Mouse (Mus musculus): ENCODE results near the gene Paqr5. TPM values are rescaled to one million over a fixed set of nuclear protein-coding genes. Genes with fewer than 3 reads are reported as not detected.
A peak's percentile ranks its signal among the peaks of the same experiment; 100 is the strongest.

Gene Paqr5
- polyA plus RNA-seq, 1 experiment = 0.02 TPM

DNA sequence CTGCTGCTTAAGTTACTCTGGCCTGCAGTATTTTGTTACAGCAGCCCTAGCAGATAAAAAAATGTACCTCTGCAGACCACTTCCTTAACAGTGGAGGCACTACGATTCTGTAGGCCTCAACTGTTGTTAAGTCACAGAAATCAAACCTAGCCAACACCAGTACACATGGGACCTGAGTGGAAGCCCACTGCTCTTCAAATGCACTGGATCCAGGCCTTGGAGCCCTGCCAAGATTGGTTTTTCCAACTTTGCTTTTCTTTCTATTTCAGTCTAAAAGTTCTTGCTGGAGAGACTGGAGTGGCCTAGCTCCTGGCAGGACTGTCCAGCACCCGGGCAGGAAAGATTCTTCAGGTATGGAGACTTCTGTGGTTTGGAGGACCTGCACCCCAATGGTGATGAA, 29.6 kb upstream of the Paqr5 start:
- Histone ChIP-seq H3K4me2 (ENCODE audit: low read depth) (no peak overlapping the region), H3K79me2 (ENCODE audit: control insufficient read depth, insufficient read depth) (peaks cover 3% of the 10 kb centered on the region), H3K4me3 (no peak overlapping the region), H3K36me3 (ENCODE audit: control insufficient read depth, insufficient read depth) (peaks cover 21% of the 10 kb centered on the region), H3K27me3 (ENCODE audit: control insufficient read depth, insufficient read depth, insufficient read length) (no peaks in the 10 kb centered on the region), H3ac (ENCODE audit: control insufficient read depth, insufficient read length) (no peak overlapping the region)
- TF ChIP-seq POLR2AphosphoS2 (IDR thresholded peaks at IDR 0.05; ENCODE audit: insufficient read length, low read depth) (no peak), POLR2A (IDR thresholded peaks at IDR 0.05; ENCODE audit: insufficient read length, low read depth) (no peak), REST (IDR thresholded peaks at IDR 0.05; ENCODE audit: insufficient read depth, insufficient read length) (no peak), MYOD1 (IDR thresholded peaks at IDR 0.05; ENCODE audit: control insufficient read depth in 1 of 3, insufficient read length in 2 of 3, low read depth in 2 of 3) (no peak), USF1 (IDR thresholded peaks at IDR 0.05; ENCODE audit: low read depth) (no peak), E2F4 (IDR thresholded peaks at IDR 0.05; ENCODE audit: insufficient read depth) (no peak), CEBPB (IDR thresholded peaks at IDR 0.05; ENCODE audit: insufficient read depth, poor library complexity, severe bottlenecking) (no peak)

DNA sequence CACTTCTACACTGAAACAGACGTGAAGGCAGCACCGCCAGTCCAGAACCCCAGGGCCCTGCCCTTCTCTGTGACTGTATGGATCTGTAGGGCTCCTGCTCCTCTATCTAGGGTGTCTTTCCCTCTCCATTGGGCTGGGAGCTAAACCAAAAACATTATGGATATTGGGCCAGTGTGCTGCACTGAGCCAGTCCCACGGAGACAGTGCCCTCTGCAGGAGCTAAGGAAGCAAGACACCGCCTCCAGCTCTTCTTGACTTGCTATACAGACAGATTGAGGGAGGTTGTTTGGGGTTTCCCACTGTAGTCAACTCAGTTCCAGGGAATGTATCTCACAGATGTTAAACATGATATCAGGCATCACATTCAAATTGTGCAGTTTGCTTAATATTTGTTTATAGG, 24.1 kb upstream of the Paqr5 start:
- no peaks in the 10 kb centered on the region for H3K79me2 ChIP-seq (ENCODE audit: control insufficient read depth, insufficient read depth)
- H3K4me3 ChIP-seq = no peak overlapping the region
- no peak overlapping the region for H3ac ChIP-seq (ENCODE audit: control insufficient read depth, insufficient read length)
- no peak for TF ChIP-seq TCF3 (IDR thresholded peaks at IDR 0.05; ENCODE audit: insufficient read length, low read depth)
- no peak for TF ChIP-seq MYOD1 (IDR thresholded peaks at IDR 0.05; ENCODE audit: control insufficient read depth in 1 of 3, insufficient read length in 2 of 3, low read depth in 2 of 3)
- no peak for TF ChIP-seq TCF12 (IDR thresholded peaks at IDR 0.05; ENCODE audit: insufficient read depth, poor library complexity, severe bottlenecking)
- no peak for TF ChIP-seq E2F4 (IDR thresholded peaks at IDR 0.05; ENCODE audit: insufficient read depth)
- no peak for TF ChIP-seq MYOG (IDR thresholded peaks at IDR 0.05; ENCODE audit: control insufficient read depth in 1 of 3, insufficient read depth in 1 of 3, insufficient read length in 2 of 3, low read depth in 2 of 3)
- TF ChIP-seq REST (IDR thresholded peaks at IDR 0.05; ENCODE audit: insufficient read depth, insufficient read length) = no peak
- no peak for TF ChIP-seq POLR2A (IDR thresholded peaks at IDR 0.05; ENCODE audit: insufficient read length, low read depth)
- no peak for TF ChIP-seq SRF (IDR thresholded peaks at IDR 0.05; ENCODE audit: control insufficient read depth, insufficient read length, low read depth)
- no peaks in the 10 kb centered on the region for H3K36me3 ChIP-seq (ENCODE audit: control insufficient read depth, insufficient read depth)
- no peak overlapping the region for H3K4me2 ChIP-seq (ENCODE audit: low read depth)
- H3K27me3 ChIP-seq (ENCODE audit: control insufficient read depth, insufficient read depth, insufficient read length) = no peaks in the 10 kb centered on the region

DNA sequence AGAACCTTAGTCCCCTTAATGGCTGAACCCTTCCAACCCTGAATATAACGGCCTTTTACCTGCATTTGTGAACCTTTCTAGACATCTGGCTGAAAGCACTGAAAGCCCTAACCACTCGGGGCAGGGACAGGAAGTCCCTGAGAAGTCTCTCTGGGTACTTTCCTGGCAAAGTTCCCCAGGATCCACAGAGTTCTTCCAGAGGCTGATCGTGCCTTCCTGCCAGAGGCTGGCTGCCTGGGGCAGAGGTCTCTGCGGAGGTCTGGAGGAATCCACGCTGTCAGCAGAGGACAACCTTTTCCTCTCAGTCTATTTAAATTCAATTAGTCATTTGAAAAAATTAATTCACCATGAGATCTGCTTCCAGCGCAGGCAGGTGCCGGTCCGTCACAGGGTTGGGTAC, 22.5 kb upstream of the Paqr5 start:
- no peak overlapping the region for H3K4me2 ChIP-seq (ENCODE audit: low read depth)
- H3K36me3 ChIP-seq (ENCODE audit: control insufficient read depth, insufficient read depth) = no peaks in the 10 kb centered on the region
- TF ChIP-seq MYOD1 (IDR thresholded peaks at IDR 0.05; ENCODE audit: control insufficient read depth in 1 of 3, insufficient read length in 2 of 3, low read depth in 2 of 3) (no peak), USF1 (IDR thresholded peaks at IDR 0.05; ENCODE audit: low read depth) (no peak), POLR2AphosphoS2 (IDR thresholded peaks at IDR 0.05; ENCODE audit: insufficient read length, low read depth) (no peak), REST (IDR thresholded peaks at IDR 0.05; ENCODE audit: insufficient read depth, insufficient read length) (no peak), E2F4 (IDR thresholded peaks at IDR 0.05; ENCODE audit: insufficient read depth) (no peak), MYOG (IDR thresholded peaks at IDR 0.05; ENCODE audit: control insufficient read depth in 1 of 3, insufficient read depth in 1 of 3, insufficient read length in 2 of 3, low read depth in 2 of 3) (no peak)
- no peak overlapping the region for H3ac ChIP-seq (ENCODE audit: control insufficient read depth, insufficient read length)
- no peaks in the 10 kb centered on the region for H3K27me3 ChIP-seq (ENCODE audit: control insufficient read depth, insufficient read depth, insufficient read length)
- no peaks in the 10 kb centered on the region for H3K79me2 ChIP-seq (ENCODE audit: control insufficient read depth, insufficient read depth)
- no peak overlapping the region for H3K4me3 ChIP-seq

DNA sequence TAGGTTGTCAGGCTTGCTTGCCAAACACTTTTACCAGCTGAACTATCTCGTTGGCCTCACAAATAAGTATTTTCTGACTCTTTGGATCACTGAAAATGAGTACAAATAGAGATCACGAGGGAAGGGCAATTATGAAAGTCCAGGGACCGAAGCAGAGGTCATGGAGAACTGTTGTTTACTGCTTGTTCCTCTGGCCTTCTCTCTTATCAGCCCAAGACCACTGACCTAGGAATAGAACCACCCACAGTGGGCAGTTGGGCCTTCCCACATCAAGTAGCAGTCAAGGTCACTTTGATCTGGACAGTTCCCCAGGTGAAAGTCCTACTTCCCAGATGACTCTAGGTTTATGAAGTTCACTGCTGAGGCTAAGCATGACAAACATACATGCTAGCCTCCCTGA, 15.5 kb upstream of the Paqr5 start:
- no peak overlapping the region for H3ac ChIP-seq (ENCODE audit: control insufficient read depth, insufficient read length)
- TF ChIP-seq CEBPB (IDR thresholded peaks at IDR 0.05; ENCODE audit: insufficient read depth, poor library complexity, severe bottlenecking) = no peak
- no peak for TF ChIP-seq MAX (IDR thresholded peaks at IDR 0.05; ENCODE audit: low read depth)
- no peak for TF ChIP-seq POLR2AphosphoS2 (IDR thresholded peaks at IDR 0.05; ENCODE audit: insufficient read length, low read depth)
- no peak for TF ChIP-seq MYOG (IDR thresholded peaks at IDR 0.05; ENCODE audit: control insufficient read depth in 1 of 3, insufficient read depth in 1 of 3, insufficient read length in 2 of 3, low read depth in 2 of 3)
- no peak for TF ChIP-seq USF1 (IDR thresholded peaks at IDR 0.05; ENCODE audit: low read depth)
- no peak for TF ChIP-seq POLR2A (IDR thresholded peaks at IDR 0.05; ENCODE audit: insufficient read length, low read depth)
- TF ChIP-seq MYOD1 (IDR thresholded peaks at IDR 0.05; ENCODE audit: control insufficient read depth in 1 of 3, insufficient read length in 2 of 3, low read depth in 2 of 3) = no peak
- no peak for TF ChIP-seq TCF3 (IDR thresholded peaks at IDR 0.05; ENCODE audit: insufficient read length, low read depth)
- TF ChIP-seq E2F4 (IDR thresholded peaks at IDR 0.05; ENCODE audit: insufficient read depth) = no peak
- no peak for TF ChIP-seq SRF (IDR thresholded peaks at IDR 0.05; ENCODE audit: control insufficient read depth, insufficient read length, low read depth)
- TF ChIP-seq TCF12 (IDR thresholded peaks at IDR 0.05; ENCODE audit: insufficient read depth, poor library complexity, severe bottlenecking) = no peak
- no peak for TF ChIP-seq REST (IDR thresholded peaks at IDR 0.05; ENCODE audit: insufficient read depth, insufficient read length)
- no peak overlapping the region for H3K4me2 ChIP-seq (ENCODE audit: low read depth)
- no peak overlapping the region for H3K4me3 ChIP-seq
- no peaks in the 10 kb centered on the region for H3K36me3 ChIP-seq (ENCODE audit: control insufficient read depth, insufficient read depth)
- no peaks in the 10 kb centered on the region for H3K79me2 ChIP-seq (ENCODE audit: control insufficient read depth, insufficient read depth)
- no peaks in the 10 kb centered on the region for H3K27me3 ChIP-seq (ENCODE audit: control insufficient read depth, insufficient read depth, insufficient read length)

DNA sequence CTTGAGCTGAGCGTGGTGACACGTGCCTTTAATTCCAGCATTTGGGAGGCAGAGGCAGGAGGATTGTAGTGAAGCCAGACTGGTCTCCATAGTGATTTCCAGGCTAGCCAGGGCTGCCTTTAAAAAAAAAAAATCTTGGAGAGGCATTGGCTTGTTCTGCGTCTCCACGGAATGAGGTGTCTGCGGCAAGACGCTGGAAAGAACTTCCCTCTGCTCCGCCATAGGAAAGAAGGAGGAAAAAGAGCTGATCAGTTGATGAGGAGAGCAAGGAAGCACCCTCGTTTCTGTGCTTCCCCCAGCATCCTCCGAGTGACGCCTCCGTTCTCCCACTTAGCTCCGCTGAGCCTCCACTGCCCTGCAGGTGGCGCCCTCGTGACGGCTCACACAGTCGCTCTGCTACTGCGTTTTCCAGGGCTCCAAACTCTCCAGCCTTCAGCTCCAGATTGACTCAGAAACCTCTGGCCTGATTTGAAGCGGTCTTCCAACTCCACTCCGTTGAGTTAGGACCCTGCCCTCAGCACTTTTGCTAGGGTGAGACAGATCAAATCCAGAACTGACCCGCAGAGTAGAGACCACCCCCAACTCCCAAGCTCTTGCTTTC, 13.5 kb upstream of the Paqr5 start:
- Histone ChIP-seq H3K27me3 (ENCODE audit: control insufficient read depth, insufficient read depth, insufficient read length) (no peaks in the 10 kb centered on the region), H3ac (ENCODE audit: control insufficient read depth, insufficient read length) (no peak overlapping the region), H3K4me3 (no peak overlapping the region), H3K79me2 (ENCODE audit: control insufficient read depth, insufficient read depth) (no peaks in the 10 kb centered on the region), H3K36me3 (ENCODE audit: control insufficient read depth, insufficient read depth) (no peaks in the 10 kb centered on the region), H3K4me2 (ENCODE audit: low read depth) (peak overlapping the region; percentile 59)
- no peak for TF ChIP-seq POLR2A (IDR thresholded peaks at IDR 0.05; ENCODE audit: insufficient read length, low read depth)
- TF ChIP-seq SRF (IDR thresholded peaks at IDR 0.05; ENCODE audit: control insufficient read depth, insufficient read length, low read depth) = no peak
- no peak for TF ChIP-seq USF1 (IDR thresholded peaks at IDR 0.05; ENCODE audit: low read depth)
- no peak for TF ChIP-seq MYOD1 (IDR thresholded peaks at IDR 0.05; ENCODE audit: control insufficient read depth in 1 of 3, insufficient read length in 2 of 3, low read depth in 2 of 3)
- TF ChIP-seq E2F4 (IDR thresholded peaks at IDR 0.05; ENCODE audit: insufficient read depth) = no peak
- no peak for TF ChIP-seq MAX (IDR thresholded peaks at IDR 0.05; ENCODE audit: low read depth)
- no peak for TF ChIP-seq TCF12 (IDR thresholded peaks at IDR 0.05; ENCODE audit: insufficient read depth, poor library complexity, severe bottlenecking)
- TF ChIP-seq CEBPB (IDR thresholded peaks at IDR 0.05; ENCODE audit: insufficient read depth, poor library complexity, severe bottlenecking) = no peak

Measured in myocyte (in vitro differentiated cells).